Mouse (Mus musculus) Patski (cell line): ENCODE measurements at regions not wholly inside any gene's neighbourhood (a gene's known extent, or its start where the extent isn't known, plus 50 kb on each side); places are given as distances from the start of the nearest gene placed in this dataset.

Source experiments
- ATAC-seq: fragments of 100-300 bp; one replicate; pipeline ENCODE4 v1.8.0; 2021
- CTCF ChIA-PET: fragments of 350-600 bp; sonication (Branson Sonifier 250); formaldehyde crosslinking; loops from one replicate; lab custom pipeline; 2022; ENCODE audit warnings: inconsistent platforms; lab: Charles Lee
- POLR2A ChIA-PET: fragments of 350-600 bp; sonication (Branson Sonifier 250); formaldehyde crosslinking; loops from one replicate; lab custom pipeline; 2022; ENCODE audit warnings: antibody characterized with exemption, inconsistent platforms; lab: Charles Lee
- DNase-seq: peaks from one replicate; pipeline ENCODE4 v3.0.0-alpha.2; 2011; ENCODE audit warnings: low read depth, low spot score
- H3K27me3 ChIP-seq: fragments of 371-371 bp; one replicate; pipeline ENCODE4 v1.5.1; 2021
- CTCF ChIP-seq: fragments of 100-300 bp; IDR thresholded peaks from one replicate; pipeline ENCODE4 v1.5.1; 2021
- in situ Hi-C: fragments of 300-500 bp; cut with MboI; formaldehyde crosslinking; loops from 3 replicates; pipeline ENCODE4 v1.11.1; 2018; ENCODE audit warnings: low pct_unique_long_range_greater_than_20kb, mixed read lengths

DNA sequence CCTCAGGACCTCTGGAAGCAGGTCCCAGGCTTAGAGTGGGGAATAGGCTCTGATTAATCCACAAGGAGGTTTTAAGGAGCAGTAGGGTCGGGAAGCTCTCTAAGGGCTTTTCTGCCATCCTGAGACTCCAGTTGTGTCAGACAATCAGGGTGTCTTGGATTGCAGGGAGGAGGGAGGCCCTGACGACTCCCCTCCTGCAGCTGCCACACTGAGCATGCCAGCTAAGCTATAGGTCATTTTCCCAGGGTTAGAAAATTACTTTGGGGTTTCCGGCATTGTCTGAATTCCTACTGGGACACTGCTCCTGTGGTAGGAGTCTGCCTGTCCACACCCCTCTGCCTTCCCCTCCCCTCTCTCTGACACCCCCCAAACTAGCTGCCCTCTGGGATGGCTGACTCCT is 120.8 kb downstream of the Pja1 start:
- no peak for ATAC-seq
- no peak for DNase-seq
- POLR2A ChIA-PET, result interaction anchor here (1.3 kb wide), 1 partner anchor 15 kb away, joined by 3 read pairs; no protein-coding TSS in a partner anchor
- CTCF ChIA-PET, result interaction anchor here (1.0 kb wide), 1 partner anchor 13 kb away, joined by 3 read pairs; no protein-coding TSS in a partner anchor
- TF ChIP-seq CTCF, result no peak
- H3K27me3 ChIP-seq, result peaks cover 16% of the 10 kb centered on the region
- in situ Hi-C loops, result no loop called here

DNA sequence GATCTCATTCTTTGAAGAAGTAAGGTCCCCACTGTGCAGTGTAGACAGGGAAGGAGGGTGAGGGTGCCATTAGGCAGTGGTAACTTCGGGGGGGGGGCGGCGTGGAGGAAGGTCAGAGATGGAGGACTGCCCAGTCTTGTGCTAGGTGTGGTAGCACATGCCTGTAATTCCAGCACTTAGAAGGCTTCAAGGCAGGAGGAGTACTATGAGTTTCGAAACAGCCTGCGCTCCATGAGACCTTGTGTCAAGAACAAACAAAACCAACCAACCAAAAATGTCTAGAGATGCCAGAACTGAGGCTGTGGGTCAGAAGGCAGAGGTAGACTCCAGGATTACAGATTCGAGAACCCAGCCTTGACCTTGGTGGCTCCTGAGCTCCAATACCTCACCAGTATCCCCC is 130.8 kb downstream of the Pja1 start:
- no peak for TF ChIP-seq CTCF
- ChIA-PET POLR2A (no interaction called here), CTCF (no interaction called here)
- in situ Hi-C loops, result no loop called here
- peaks cover 9% of the 10 kb centered on the region for H3K27me3 ChIP-seq
- DNase-seq (no peak), ATAC-seq (no peak)

DNA sequence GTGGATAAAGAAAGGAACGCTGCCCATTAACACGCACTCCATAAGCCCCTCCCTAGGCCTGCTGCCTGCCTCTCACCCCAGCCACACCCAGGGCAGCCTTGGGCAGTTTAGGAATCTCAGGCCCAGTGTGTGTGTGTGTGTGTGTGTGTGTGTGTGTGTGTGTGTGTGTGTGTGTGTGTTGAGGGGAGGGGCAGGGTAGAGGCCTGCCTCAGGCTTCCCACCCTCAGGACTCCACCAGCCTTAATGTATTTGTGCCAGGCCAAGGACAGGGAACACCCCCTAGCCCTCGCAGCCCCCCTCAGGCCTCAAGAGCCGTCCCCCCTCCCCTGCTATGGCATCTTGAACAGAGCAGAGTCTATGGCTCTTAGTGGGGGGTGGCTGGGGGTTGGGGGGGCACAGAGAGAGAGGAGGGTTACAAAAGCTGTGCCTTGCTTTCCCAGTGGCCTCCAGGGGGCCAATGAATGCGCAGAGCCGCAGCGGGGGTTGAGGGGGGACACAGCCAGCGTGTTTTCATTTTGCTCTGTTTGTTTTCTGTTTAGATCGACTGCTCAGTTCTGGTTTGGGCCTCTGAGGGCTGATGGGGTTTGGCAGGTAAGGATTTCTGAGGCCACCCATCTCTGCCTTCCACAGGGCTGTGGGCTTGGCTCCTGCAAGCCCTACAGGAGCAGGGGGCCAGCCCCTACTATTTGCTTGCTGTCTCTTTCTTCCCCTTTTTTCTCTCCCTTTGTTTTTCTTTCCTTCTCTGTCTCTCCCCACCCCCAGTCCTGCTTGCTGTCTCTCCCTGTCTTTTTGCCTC is 131.8 kb downstream of the Pja1 start:
- POLR2A ChIA-PET, result no interaction called here
- in situ Hi-C loops, result no loop called here
- TF ChIP-seq CTCF, result no peak

DNA sequence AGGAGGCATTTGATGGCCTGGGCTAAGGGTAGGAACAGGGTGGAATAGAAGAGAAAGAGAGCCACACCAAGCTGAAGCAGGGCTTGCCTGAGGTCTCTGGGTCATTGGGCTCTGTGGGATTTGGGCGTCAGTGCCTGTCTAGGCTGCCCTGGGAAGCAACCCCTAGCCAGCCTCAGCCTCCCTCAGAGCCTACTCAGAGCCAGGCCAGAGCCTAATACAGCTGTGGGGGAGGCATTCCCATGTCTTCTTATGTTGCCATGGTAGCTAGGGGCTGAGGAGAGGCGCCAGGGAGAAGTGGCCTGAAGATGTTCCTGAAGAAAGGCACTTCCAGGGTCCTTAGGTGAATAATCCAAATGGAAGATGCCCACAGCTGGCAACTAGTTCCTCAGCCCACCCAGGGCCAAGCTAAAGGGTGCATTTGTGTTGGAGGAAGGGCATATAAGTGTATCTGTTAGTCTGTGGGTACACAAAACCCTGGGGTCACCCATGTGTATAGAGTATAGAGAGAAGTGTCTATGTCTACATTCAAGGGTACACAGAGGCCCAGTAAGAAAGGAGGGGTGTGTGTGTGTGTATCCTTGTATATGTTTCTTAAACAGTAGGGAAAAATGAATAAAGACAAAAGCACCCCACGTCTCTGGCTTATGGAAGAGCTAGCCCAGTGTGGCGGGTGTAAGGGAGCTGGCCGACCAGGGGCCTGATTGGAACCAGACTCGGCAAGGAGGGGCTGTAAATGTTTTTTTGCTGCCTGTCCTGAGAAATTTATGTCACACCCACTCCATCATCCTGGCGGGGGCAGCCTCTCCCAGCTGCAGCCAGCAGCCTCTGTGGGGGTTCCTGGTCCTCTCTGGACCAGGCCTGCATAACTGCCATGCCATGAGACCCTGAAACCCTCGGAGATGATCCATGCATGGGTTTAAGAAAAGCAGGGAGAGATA is 134.2 kb downstream of the Pja1 start:
- ATAC-seq (no peak), DNase-seq (no peak)
- in situ Hi-C loops, result no loop called here
- H3K27me3 ChIP-seq, result peaks cover 3% of the 10 kb centered on the region
- ChIA-PET CTCF (no interaction called here), POLR2A (no interaction called here)
- no peak for TF ChIP-seq CTCF

More for the DNA sequence above, 131.8 kb downstream of the Pja1 start:
- ATAC-seq (no peak), DNase-seq (no peak)
- H3K27me3 ChIP-seq, result peaks cover 8% of the 10 kb centered on the region
- CTCF ChIA-PET, result no interaction called here

DNA sequence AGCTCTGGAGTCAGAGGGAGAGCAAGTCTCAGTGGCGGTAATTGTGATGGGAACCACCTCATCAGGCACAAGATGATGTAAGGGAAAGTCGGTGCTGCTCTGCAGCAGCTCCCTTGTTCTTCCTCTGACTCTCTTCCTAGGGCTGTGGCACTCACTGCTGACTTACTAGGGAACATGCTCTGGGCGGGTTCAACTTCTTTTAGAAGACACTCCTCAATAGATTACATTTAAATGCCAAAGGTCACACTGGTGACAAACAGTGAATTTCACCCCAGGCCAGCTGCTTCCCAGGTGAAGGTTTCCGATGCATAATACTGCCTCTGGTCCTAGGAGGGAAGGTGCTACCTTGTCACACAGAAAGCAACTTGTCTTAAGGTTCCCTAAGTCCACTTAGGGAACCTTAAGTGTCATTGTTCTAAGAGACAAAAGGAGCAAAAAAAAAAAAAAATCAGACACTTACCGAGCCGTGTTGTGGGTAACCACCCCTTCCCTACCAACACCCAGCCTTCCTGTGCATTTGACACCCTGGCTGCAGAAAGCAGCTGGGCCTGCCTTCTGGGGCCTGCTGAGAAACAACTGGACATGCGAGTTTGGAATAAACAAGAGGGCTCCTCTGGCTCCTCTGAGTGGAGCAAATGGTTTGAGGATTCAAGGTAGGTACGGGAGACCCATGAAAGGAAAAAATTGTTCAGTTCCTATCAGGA is 135.0 kb downstream of the Pja1 start:
- ChIA-PET CTCF (no interaction called here), POLR2A (interaction anchor here (1.0 kb wide), 1 partner anchor 14 kb away, joined by 3 read pairs; no protein-coding TSS in a partner anchor)
- TF ChIP-seq CTCF, result no peak
- peaks cover 5% of the 10 kb centered on the region for H3K27me3 ChIP-seq
- in situ Hi-C loops, result no loop called here
- DNase-seq (no peak), ATAC-seq (no peak)

DNA sequence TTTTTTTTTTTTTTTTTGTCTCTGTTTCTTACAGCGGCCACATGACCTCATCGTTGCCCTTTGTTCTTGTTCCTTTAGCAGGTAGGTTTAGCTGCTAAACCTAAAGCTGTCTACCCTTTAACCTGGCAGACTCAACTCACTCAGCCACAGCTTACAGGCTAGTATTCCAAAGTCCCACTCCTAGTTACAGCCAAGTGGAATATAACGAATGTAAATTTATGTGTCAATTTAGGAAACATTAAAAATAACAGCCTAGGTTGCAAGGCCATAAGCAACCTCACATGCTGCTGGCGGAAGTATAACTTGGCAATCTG is 138.7 kb downstream of the Pja1 start:
- DNase-seq, result no peak
- CTCF ChIA-PET, result no interaction called here
- ATAC-seq, result no peak
- no peak for TF ChIP-seq CTCF
- POLR2A ChIA-PET, result no interaction called here
- in situ Hi-C loops, result no loop called here
- peaks cover 6% of the 10 kb centered on the region for H3K27me3 ChIP-seq

DNA sequence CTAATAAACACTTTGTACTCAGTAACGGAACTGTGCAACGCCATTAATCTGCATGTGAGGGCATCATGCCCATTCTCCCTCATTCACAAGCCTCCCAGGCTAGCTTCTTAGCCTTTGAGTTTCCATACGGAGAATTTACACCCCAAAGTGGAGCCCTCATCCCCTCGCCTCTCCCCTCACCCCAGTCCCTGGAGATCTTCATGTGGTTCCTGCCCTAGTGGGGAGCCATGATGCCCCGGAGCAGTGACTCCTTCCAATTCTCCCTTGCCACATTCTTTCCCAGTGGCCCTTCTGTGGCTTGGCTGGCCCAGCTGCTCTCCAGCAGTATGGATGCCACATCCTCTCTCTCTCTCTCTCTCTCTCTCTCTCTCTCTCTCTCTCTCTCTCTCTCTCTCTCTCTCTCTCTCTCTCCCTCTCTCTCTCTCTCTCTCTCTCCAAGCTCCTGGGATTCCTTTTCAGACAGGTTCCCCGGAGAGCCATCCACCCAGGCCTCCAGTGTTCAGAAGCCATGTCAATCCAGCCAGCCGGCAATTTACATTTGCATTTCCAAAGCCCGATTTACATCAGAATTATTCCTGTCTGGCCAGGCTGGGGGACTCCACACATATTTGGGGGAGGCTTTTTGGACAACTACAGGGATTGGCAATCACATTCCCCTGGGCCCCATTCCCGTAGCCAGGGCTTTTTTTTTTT is 139.2 kb downstream of the Pja1 start:
- ChIA-PET CTCF (no interaction called here), POLR2A (interaction anchor here (0.7 kb wide), 1 partner anchor 1803 kb away, joined by 6 read pairs; no protein-coding TSS in a partner anchor)
- no peak for ATAC-seq
- no peak for DNase-seq
- no peak for TF ChIP-seq CTCF
- peaks cover 7% of the 10 kb centered on the region for H3K27me3 ChIP-seq
- in situ Hi-C loops, result no loop called here

DNA sequence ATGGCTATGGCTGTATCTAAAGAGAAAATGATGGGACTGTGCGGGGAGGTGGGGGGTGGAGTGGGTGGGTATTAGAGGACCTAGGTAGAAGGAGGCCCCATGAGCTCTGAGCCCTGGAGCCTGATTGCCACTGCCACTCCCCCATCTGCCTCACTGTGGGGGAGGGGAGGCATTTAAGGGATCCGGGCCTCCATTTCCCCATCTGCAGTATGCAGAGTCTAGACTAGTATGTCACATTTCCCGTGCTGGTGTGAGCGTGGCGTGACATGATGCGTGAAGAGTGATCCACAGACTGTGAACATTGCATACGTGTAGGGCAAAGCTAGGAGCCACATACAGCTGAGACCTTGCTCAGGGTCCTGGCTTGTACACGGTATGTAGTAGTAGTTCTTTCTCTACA is 140.7 kb downstream of the Pja1 start:
- DNase-seq, result no peak
- TF ChIP-seq CTCF, result no peak
- in situ Hi-C loops, result no loop called here
- no peak for ATAC-seq
- H3K27me3 ChIP-seq, result peaks cover 7% of the 10 kb centered on the region
- ChIA-PET POLR2A (no interaction called here), CTCF (no interaction called here)

DNA sequence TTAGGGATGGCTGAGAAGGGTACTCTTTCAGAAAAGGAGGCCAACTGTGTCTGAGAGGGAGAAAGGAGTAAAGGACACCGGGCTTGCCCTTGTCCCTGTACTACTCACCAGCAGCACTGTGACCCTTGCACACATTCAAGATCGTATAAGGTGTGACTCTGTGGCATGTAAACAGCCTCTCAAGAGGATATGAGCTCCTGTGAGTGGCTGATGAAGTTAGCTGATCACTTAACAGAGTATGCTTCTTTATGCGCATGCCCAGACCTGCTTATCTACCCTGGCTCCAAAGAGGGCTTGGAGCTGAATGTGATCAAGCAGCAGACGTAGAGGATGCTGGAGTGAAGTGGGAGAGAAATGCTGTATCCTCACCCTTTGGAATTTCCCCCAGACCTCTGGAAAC is 142.5 kb downstream of the Pja1 start:
- ATAC-seq (no peak), DNase-seq (no peak)
- in situ Hi-C loops, result no loop called here
- no peak for TF ChIP-seq CTCF
- POLR2A ChIA-PET, result no interaction called here
- CTCF ChIA-PET, result interaction anchor here (0.7 kb wide), 1 partner anchor 180 kb away, joined by 3 read pairs; no protein-coding TSS in a partner anchor
- H3K27me3 ChIP-seq, result peaks cover 7% of the 10 kb centered on the region

DNA sequence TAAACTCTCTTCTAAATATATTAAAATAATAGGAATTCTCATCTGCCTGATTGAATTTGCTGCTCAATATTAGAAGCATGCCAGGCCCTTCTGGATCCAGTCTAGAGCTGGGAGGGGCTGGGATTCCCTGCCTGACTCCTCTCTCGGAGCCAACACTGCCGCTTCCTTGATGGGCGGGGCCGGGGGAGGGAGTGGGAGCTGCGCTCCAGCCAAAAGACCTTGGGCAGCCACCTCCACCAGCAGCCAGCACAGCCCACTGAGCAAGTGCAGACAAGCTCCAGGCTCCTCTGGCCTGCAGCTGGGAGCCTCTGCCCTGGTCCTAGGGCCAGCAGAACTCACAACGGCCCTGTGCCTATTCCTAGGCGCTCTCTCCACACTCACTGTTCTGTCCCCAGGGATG is 144.9 kb downstream of the Pja1 start:
- ATAC-seq, result no peak
- ChIA-PET CTCF (interaction anchor here (0.6 kb wide), 1 partner anchor 189 kb away, joined by 3 read pairs; no protein-coding TSS in a partner anchor), POLR2A (no interaction called here)
- peaks cover 6% of the 10 kb centered on the region for H3K27me3 ChIP-seq
- in situ Hi-C loops, result no loop called here
- TF ChIP-seq CTCF, result no peak
- no peak for DNase-seq
